Mouse (Mus musculus) hindbrain, embryonic 13.5 days (tissue): ENCODE data around the gene Trpm1. TPM values are rescaled to one million over a fixed set of nuclear protein-coding genes. Genes with fewer than 3 reads are reported as not detected.
"Not testable (repeated sequence)": the region's sequence is repeated elsewhere in the genome, so short reads cannot be mapped to it uniquely, and the experiment has no call there.

Source experiments
- ATAC-seq: fragments of 200-750 bp; cut with Nextera tagmentation; 2 replicates; pipeline ENCODE4 v1.8.0; 2017; ENCODE audit warnings: moderate TSS enrichment; ENCODE audit not compliant: low FRiP score
- H3K27ac ChIP-seq: fragments of 300-500 bp; sonication (generic); 2 replicates; pipeline ENCODE4 v1.5.1; 2015; ENCODE audit warnings: inconsistent platforms, mild to moderate bottlenecking, moderate library complexity
- H3K27me3 ChIP-seq: fragments of 300-500 bp; sonication (generic); 2 replicates; pipeline ENCODE4 v1.6.1; 2015; ENCODE audit warnings: mild to moderate bottlenecking, inconsistent platforms
- H3K36me3 ChIP-seq: fragments of 300-500 bp; sonication (generic); 2 replicates; pipeline ENCODE4 v1.6.1; 2015; ENCODE audit warnings: mild to moderate bottlenecking, inconsistent platforms
- H3K4me1 ChIP-seq: fragments of 300-500 bp; sonication (generic); replicated peaks from 2 replicates; pipeline ENCODE4 v1.6.1; 2015; ENCODE audit warnings: inconsistent platforms
- H3K4me2 ChIP-seq: fragments of 300-500 bp; sonication (generic); 2 replicates; pipeline ENCODE4 v1.6.1; 2015; ENCODE audit warnings: inconsistent platforms, mild to moderate bottlenecking, moderate library complexity
- H3K4me3 ChIP-seq: fragments of 300-500 bp; sonication (generic); 2 replicates; pipeline ENCODE4 v1.5.1; 2015; ENCODE audit warnings: mild to moderate bottlenecking, inconsistent platforms
- H3K9ac ChIP-seq: fragments of 300-500 bp; sonication (generic); 2 replicates; pipeline ENCODE4 v1.6.1; 2015; ENCODE audit warnings: mild to moderate bottlenecking, inconsistent platforms
- H3K9me3 ChIP-seq: fragments of 300-500 bp; sonication (generic); 2 replicates; pipeline ENCODE4 v1.6.1; 2016; ENCODE audit warnings: inconsistent platforms
- WGBS: fragments of 180-500 bp; shearing (Covaris S2); methylation state at CpG from one replicate; pipeline ENCODE4 v1.1.7; 2015; 5-methylcytosine and 5-hydroxymethylcytosine counted together
- polyA plus RNA-seq: library from polyadenylated mRNA; unstranded; fragments of >200 nt; fragmentation: Nextera tagmentation; extraction: Ambion mirVana; gene quantifications from 2 replicates; pipeline ENCODE4 v1.2.1, GENCODE M21; 2015

Gene Trpm1
- polyA plus RNA-seq = 0.26 and 0.66 TPM in 2 replicates

DNA sequence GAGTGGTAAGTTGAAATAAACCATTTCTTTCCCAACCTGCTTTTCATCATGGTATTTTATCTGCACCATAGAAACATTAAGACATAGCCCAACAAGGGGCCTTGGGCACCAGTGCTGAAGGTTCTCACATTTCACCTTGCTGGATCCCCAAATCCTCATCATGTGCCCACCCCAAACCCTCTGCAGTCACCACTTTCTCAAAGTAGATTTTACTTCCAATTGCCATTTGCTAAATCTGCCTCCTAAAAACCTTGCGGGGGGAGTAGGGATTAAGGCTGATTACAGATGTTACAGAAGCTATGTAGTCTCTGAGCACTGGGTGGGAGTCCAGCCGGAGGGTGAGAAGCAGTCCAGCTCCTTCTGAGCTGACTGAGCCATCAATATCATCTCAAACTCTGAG, at the start of gene Trpm1:
Gene Trpm1 (plus strand): TSS at position 301 of the 400 bp plus-strand sequence.
- H3K27me3 ChIP-seq = no peaks in the 10 kb centered on the region
- H3K4me3 ChIP-seq = no peak within 1 kb of the TSS
- H3K36me3 ChIP-seq = no peaks in the 10 kb centered on the region
- peaks cover 12% of the 10 kb centered on the region for H3K4me1 ChIP-seq
- H3K27ac ChIP-seq = no peak within 1 kb of the TSS
- 93% methylated on average over 2 of the region's 2 CpGs for WGBS
- no peak within 1 kb of the TSS for H3K4me2 ChIP-seq
- no peak for ATAC-seq
- H3K9ac ChIP-seq = no peak within 1 kb of the TSS
- H3K9me3 ChIP-seq = no peaks in the 10 kb centered on the region

DNA sequence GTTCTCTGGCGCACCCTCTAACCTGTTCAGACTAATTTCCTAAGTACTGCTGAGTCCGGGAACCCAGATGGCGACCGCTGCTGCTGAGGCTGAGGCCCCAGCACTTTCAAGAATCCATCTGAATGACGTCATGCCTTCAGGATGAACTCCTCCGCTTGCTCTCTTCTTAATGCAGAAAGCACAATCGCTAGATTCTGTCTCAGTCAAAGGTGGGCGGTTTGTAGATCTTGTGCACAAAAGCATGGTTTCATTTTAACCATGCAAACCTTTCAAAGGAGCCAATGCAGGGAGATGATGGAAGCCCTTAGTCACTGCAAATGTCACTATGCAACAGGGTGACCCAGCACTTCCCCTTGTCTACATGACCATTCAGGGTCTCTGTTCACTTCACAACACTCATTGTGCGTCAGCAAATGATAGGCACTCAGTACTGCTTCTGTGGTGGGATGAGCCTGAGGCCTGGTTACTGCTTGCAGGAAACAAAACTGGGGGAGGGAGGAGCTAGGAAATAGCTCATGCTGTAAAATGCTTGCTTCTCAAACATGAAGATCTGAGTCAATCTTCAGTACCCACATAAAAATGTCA, 31.4 kb upstream of the Trpm1 start:
- no peak for ATAC-seq
- Histone ChIP-seq H3K9me3 (no peaks in the 10 kb centered on the region; the same call in 1 of the 2 replicates), H3K4me3 (no peak overlapping the region), H3K9ac (no peak overlapping the region), H3K36me3 (no peaks in the 10 kb centered on the region), H3K4me1 (no peaks in the 10 kb centered on the region), H3K27ac (no peak overlapping the region), H3K4me2 (no peak overlapping the region), H3K27me3 (no peaks in the 10 kb centered on the region)
- 75% methylated on average over 9 of the region's 9 CpGs for WGBS

DNA sequence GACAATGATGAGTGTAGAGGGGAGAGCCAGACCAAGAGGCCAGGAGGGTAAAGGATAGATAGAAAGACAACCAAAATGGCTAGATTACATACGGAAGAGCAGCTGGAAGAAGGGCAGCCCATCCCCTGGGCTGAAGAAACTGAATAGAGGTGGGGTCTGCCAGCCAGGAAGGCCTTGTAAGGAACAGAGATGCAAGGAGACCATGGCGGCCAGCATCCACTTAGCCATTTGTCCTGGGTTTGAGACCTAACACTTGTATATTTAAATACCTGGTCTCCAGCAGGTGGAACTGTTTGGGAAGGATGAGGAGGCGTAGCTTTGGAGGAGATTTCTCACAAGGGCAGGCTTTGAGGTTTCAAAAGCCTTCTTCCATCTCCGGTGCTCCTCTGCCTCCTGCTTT, 29.9 kb upstream of the Trpm1 start:
- Histone ChIP-seq H3K36me3 (no peaks in the 10 kb centered on the region), H3K9ac (no peak overlapping the region), H3K27ac (no peak overlapping the region), H3K4me3 (no peak overlapping the region), H3K27me3 (no peaks in the 10 kb centered on the region), H3K4me2 (no peak overlapping the region), H3K4me1 (no peaks in the 10 kb centered on the region), H3K9me3 (no peaks in the 10 kb centered on the region; the same call in 1 of the 2 replicates)
- ATAC-seq = no peak
- WGBS = 93% methylated on average over 4 of the region's 4 CpGs

DNA sequence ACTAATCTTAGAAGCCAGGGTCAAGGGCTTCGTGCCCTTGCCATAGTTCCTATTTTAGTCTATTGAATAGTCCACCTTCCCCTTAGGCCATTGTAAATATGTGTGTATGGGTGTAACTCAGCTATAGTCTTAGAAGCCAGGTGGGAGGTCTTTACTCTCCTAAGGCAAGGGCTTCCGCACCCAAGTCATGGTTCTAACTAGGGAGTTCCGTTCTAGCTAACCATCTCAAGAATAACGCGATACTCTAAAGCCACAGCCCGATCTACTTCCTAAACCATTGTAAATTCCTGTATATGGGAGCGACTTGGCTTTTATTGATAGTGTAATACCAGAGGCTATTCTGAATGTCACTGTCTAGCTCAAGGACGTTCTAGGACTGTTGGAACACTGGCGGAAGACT, 27.6 kb upstream of the Trpm1 start:
- not testable (repeated sequence) for H3K27ac ChIP-seq, H3K4me3 ChIP-seq, H3K36me3 ChIP-seq, H3K9me3 ChIP-seq, H3K4me2 ChIP-seq, H3K4me1 ChIP-seq, H3K27me3 ChIP-seq, ATAC-seq, H3K9ac ChIP-seq
- 93% methylated on average over 9 of the region's 9 CpGs for WGBS

DNA sequence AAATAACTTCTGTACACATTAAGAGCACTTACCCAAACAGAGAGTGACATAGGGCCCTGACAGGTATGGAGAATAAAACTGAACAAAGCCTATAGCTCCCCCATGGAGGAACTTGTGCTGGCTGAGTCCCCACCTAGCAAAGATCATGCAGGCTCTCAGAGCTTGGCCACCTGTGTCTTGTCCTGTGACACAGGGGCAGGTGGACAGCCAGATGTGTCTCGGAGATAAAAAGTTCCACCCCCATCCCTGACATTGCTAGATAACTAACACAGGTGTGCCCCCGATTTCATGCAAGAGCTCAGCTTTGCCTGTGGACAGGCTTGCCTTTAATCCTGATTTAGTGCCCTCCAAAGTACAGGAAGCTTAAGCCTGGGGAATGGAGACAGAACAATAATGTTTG, 13.8 kb upstream of the Trpm1 start:
- Histone ChIP-seq H3K9ac (no peak overlapping the region), H3K4me2 (no peak overlapping the region), H3K9me3 (no peaks in the 10 kb centered on the region), H3K27ac (no peak overlapping the region), H3K27me3 (no peaks in the 10 kb centered on the region), H3K4me1 (no peaks in the 10 kb centered on the region), H3K4me3 (no peak overlapping the region), H3K36me3 (no peaks in the 10 kb centered on the region)
- no peak for ATAC-seq
- 97% methylated on average over 2 of the region's 2 CpGs for WGBS

DNA sequence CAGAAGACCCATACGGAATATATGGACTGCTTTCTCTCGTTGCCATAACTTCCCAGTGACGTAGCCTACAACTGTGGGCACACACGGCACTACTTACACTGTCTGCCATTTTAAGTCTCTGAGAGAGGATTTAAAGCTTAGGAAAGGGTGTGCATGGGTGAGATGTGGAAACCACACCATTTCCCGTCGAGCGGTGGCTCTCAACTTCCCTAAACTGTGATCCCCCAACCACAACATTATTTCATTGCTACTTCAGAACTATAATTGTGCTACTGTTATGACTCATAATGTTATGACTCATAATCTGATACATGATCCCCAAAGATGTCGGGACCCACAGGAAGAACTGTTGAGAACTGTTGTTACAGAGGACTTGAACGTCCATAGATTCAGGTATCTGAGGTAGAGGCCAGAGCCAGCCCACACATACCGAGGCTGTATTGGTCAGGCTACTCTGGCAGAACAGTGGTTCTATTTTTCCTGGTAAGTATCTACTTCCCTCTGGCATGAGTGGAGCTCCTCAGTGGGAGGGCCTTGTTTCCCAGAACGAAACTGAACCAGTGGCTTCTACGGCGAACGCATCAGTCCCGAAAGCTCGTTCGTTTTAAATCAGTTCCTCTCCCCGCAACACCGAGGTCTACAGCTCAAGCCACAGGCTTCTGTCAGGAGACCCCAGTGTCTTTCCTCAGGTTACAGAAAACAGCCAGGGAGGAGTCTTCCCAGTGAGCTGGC, 12.2 kb upstream of the Trpm1 start:
- Histone ChIP-seq H3K4me2 (no peak overlapping the region), H3K9ac (no peak overlapping the region), H3K27ac (no peak overlapping the region), H3K27me3 (no peaks in the 10 kb centered on the region), H3K4me3 (no peak overlapping the region), H3K9me3 (no peaks in the 10 kb centered on the region), H3K36me3 (no peaks in the 10 kb centered on the region), H3K4me1 (no peaks in the 10 kb centered on the region)
- WGBS = 91% methylated on average over 19 of the region's 19 CpGs
- no peak for ATAC-seq

DNA sequence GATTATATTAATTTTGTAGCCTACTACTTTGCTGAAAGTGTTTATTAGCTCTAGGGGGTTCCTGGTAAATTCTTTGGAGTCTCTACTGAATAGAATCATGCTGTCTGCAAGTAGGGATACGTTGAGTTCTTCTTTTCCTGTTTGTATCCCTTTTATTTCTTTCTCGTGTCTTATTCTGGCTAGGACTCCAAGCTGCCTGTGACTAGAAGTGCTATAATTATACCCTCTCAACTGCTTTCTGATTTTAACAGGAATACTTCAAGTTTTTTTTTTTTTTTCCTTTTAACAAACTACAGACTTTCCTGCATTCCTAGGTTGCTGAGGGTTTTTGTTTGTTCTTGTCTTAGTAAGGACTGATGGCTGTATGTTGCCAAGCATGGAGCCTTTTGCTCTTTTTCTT, 4.3 kb upstream of the Trpm1 start:
- WGBS = 65% methylated on average over 2 of the region's 2 CpGs
- no peak overlapping the region for H3K4me2 ChIP-seq
- no peaks in the 10 kb centered on the region for H3K4me1 ChIP-seq
- no peaks in the 10 kb centered on the region for H3K27me3 ChIP-seq
- ATAC-seq = no peak
- H3K27ac ChIP-seq = no peak overlapping the region
- no peak overlapping the region for H3K9ac ChIP-seq
- no peak overlapping the region for H3K4me3 ChIP-seq
- H3K9me3 ChIP-seq = no peaks in the 10 kb centered on the region
- H3K36me3 ChIP-seq = no peaks in the 10 kb centered on the region

DNA sequence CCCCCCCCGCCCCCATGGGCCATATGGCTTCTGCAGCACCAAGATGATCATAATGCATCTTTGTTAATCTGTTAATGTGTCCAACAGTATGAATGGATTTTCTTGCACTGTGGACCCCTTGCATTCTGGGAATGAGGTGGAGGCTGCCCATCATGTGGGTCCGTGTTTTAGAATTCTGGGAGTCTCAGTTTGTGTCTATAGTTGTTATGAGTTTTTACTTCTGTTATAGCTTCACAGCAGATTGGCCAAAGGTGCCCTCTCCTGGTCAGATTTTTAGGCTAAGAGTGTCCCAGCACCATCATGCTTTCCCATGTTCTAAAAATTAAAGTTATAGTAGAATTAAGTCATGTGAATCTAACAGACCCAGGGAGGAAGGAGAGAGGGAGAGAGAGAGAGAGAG, 3.9 kb upstream of the Trpm1 start:
- H3K36me3 ChIP-seq = no peaks in the 10 kb centered on the region
- no peaks in the 10 kb centered on the region for H3K27me3 ChIP-seq
- no peak overlapping the region for H3K9ac ChIP-seq
- H3K4me2 ChIP-seq = no peak overlapping the region
- no peaks in the 10 kb centered on the region for H3K9me3 ChIP-seq
- WGBS = 60% methylated on average over 2 of the region's 2 CpGs
- no peak for ATAC-seq
- H3K4me1 ChIP-seq = no peaks in the 10 kb centered on the region
- no peak overlapping the region for H3K27ac ChIP-seq
- H3K4me3 ChIP-seq = no peak overlapping the region

DNA sequence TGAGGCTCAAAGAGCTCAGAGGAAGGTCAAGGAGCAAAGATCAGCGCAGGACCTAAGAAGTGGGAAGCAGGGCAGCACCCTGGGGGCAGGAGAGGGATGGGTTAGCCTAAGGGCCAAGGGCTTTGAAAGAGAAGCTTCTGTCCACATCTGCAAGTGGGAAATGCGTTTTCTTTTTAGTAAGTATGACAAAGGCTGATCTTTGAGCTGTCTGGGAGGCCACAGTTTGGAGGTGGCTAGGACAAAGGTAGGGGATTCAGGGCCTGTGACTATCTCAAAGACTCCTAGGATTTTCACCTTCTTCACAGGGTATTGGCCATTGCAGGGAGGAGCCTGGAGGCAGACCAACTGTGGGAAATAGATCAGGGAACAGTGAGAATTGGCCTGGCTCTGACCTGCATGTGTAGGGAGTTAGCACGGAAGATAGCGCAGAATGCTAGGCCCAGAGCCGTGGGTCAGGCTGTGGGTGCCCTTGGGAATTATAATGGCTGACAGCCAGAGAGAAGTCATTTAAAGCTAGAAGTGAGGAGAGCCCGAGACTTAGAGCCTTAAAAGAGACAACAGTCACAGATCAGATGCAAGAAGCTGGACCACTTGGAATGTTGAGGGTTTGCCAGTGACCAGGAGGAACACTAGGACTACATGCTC, 3.1 kb upstream of the Trpm1 start:
- Histone ChIP-seq H3K4me3 (no peak overlapping the region), H3K27me3 (no peaks in the 10 kb centered on the region), H3K4me2 (no peak overlapping the region), H3K36me3 (no peaks in the 10 kb centered on the region), H3K9ac (no peak overlapping the region), H3K27ac (no peak overlapping the region), H3K4me1 (peaks cover 7% of the 10 kb centered on the region), H3K9me3 (no peaks in the 10 kb centered on the region)
- 0 out of 2 replicates have a peak, but pooled peaks have one; percentile 17 for ATAC-seq
- 54% methylated on average over 6 of the region's 6 CpGs for WGBS

DNA sequence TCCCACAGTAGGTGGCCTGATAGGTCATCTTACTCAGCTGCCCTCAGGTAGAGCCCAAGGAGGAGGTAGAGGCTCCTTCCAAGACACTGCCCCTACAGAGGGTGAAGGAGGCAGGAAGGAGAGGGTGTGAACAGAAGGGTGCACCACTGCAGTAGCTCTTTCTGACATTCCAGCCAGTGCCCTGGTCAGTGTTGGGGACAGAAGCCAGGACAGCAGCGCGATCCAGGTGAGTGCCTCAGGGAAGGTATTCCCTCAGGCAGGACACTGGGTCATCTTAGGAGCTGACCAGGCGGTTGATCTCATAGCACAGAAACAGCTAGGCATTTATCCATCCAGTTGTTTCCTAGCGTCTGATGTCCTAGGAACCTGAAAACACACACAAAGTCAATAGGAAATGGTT, 1.6 kb downstream of the Trpm1 start:
- H3K9me3 ChIP-seq = no peaks in the 10 kb centered on the region
- ATAC-seq = no peak
- H3K9ac ChIP-seq = 0 out of 2 replicates have a peak overlapping the region, but pooled peaks have one; percentile 46
- H3K4me3 ChIP-seq = peak overlapping the region; percentile 16; the same call in 1 of the 2 replicates
- peak overlapping the region; percentile 48 for H3K4me2 ChIP-seq
- H3K4me1 ChIP-seq = peaks cover 27% of the 10 kb centered on the region
- H3K27me3 ChIP-seq = no peaks in the 10 kb centered on the region
- 78% methylated on average over 4 of the region's 4 CpGs for WGBS
- H3K36me3 ChIP-seq = no peaks in the 10 kb centered on the region
- H3K27ac ChIP-seq = no peak overlapping the region

DNA sequence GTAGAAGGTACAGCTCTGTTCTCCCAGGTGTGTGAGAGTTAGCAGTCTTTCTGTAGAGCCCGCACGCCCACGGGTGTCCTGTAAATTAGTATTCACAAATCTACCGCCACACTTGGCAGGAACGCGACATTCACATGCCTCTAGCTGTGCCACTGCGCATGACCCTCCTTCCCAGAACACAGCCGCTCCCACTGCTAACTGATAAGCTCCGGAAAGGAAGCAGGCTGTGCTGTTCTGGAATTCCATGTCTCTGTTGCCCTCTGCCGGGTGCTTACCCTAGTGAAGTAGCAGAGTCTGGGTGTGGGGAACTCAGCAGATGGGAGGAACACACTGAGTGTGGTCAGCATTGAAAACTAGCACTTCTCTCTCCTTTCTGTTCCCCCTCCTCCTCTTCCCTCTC, 2.1 kb downstream of the Trpm1 start:
- 14% methylated on average over 10 of the region's 10 CpGs for WGBS
- peak overlapping the region; percentile 16; the same call in 1 of the 2 replicates for H3K4me3 ChIP-seq
- H3K4me2 ChIP-seq = peak overlapping the region; percentile 48
- no peaks in the 10 kb centered on the region for H3K9me3 ChIP-seq
- H3K36me3 ChIP-seq = no peaks in the 10 kb centered on the region
- ATAC-seq = peak; percentile 87
- H3K27ac ChIP-seq = no peak overlapping the region
- H3K9ac ChIP-seq = 0 out of 2 replicates have a peak overlapping the region, but pooled peaks have one; percentile 46
- peaks cover 27% of the 10 kb centered on the region for H3K4me1 ChIP-seq
- H3K27me3 ChIP-seq = no peaks in the 10 kb centered on the region

DNA sequence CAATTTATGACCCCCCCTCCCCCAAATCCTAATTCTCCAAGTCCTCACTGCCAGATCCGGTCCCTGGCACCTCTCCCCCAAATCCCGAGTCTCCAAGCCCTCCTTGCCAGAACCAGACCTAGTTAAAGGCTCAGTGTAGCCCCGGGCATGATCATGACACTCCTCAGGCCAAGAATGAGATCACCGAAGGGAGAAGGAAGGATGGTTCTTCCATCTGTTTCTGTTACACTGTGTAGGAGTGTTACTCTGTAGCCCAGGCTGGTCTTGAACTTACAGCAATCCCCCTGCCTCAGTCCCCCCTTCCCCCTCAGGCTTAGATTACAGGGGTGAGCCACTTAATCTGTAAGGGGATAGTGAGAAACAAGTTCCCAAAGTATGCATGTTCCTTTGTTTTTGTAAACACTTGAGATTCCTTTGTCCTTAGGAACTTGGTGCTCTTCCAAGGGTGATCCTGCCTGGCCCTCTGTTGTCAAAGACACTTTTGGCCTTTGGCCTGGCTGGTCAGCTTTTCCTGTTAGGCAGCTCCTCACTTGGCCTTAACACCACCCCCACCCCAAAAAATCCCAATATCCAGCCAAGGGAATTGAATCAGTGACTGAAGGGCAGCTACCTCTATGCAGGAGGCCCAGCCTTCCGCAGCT, 2.8 kb downstream of the Trpm1 start:
- no peak overlapping the region for H3K9ac ChIP-seq
- peak; percentile 50 for ATAC-seq
- H3K4me3 ChIP-seq = no peak overlapping the region
- no peak overlapping the region for H3K4me2 ChIP-seq
- H3K27ac ChIP-seq = no peak overlapping the region
- H3K4me1 ChIP-seq = peaks cover 27% of the 10 kb centered on the region
- no peaks in the 10 kb centered on the region for H3K36me3 ChIP-seq
- no peaks in the 10 kb centered on the region for H3K27me3 ChIP-seq
- H3K9me3 ChIP-seq = no peaks in the 10 kb centered on the region
- 82% methylated on average over 5 of the region's 5 CpGs for WGBS
